Mouse (Mus musculus): Measurements from ENCODE around the gene Triobp.

DNA sequence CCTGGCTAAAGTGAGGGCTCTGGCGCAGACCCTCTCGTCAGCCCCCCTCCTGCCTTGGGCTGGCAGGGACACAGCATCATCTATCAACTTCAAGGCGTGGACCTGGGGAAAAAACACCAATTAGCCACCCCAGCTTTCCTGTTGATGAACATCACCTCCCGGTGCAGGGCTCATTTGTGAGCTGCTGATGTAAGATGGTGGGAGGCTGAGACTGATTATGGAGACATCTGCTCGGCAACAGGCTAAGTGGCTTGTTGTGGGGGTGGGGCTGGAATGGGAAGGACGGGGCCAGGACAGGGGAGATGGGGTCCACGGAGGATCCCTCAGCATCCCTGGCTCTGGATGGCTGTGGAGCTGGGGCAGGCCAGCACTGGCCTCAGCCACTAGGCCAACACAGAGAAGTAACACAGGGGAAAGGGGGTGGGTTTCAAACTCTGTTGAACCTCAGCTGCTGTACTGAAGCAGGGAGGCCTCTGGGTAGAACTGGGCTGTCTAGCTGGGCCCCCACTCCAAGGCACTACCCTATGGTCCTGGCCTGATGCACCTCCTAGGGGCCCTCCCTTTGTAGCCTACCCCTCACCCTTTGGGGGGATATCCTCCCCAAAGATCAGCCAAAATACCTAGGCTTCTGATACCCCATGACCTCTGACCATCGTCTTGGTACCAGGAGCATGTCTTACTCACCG lies 102.8 kb downstream of the Triobp start:
- TF ChIP-seq CTCF (IDR thresholded peaks at IDR 0.05; ENCODE audit: control insufficient read depth, insufficient read depth, low read length) (no peak), POLR2A (IDR thresholded peaks at IDR 0.05; ENCODE audit: borderline replicate concordance, control insufficient read depth, low read depth, low read length) (no peak)
